14 mouse cellular contexts compared by ENCODE assay signal in genomic region chr9:99145756-99146155, GRCm38 (mm10). TPM values are rescaled to one million over a fixed set of nuclear protein-coding genes. Genes with fewer than 3 reads are reported as not detected.
DNase-seq lines count a peak whose midpoint lies in the region.
"Had no signal": no experiment of that assay in that cellular context is flagged by ENCODE, and none has a peak within 500 bp of the region (broad histone marks: within the 10 kb centered on the region; RNA-seq: fewer than 3 reads in every experiment).

No protein-coding gene starts in this region.

- peak; percentile 10 to 42 for DNase-seq in adrenal gland, postnatal 36 days
- DNase-seq in adrenal gland, adult 8-10 months, result no peak
- peak; percentile 66 to 70 for DNase-seq in lung, adult 18-20 months
- DNase-seq in lung, postnatal 4 days, result no peak
- peak; percentile 59 for DNase-seq in NIH3T3 (ENCODE audit: low read depth)
- peak; percentile 78 for DNase-seq in lung, postnatal 36 days
- DNase-seq in gastrocnemius, postnatal 25 days, result no peak
- DNase-seq in cerebellum, postnatal 25 days, result no peak
- DNase-seq: cerebellum, postnatal 36 days; gastrocnemius, postnatal 36 days; kidney, adult 18-20 months; kidney, postnatal 36 days; left cerebral cortex, postnatal 4 days; thymus, postnatal 4 days had no signal

RNA-seq across cellular contexts. Expression of gene Pik3cb, which starts 5.3 kb away (rescaled TPM):
- 10 to 100 TPM; 16.9 to 18.3 TPM for total RNA-seq in adrenal gland, postnatal 36 days (2021)
- 10 to 100 TPM; 18.7 to 22.3 (median 19.9) TPM for total RNA-seq in adrenal gland, adult 8-10 months (2022)
- 1 to 10 TPM; 3.8 to 5.0 TPM for total RNA-seq in gastrocnemius, postnatal 25 days (2021)

Comparison
In these comparisons a context has a peak if more than half of its experiments do, and no peak if none do; other contexts are left out.
1. DNase-seq: peak in adrenal gland, postnatal 36 days (2 of 2), lung, adult 18-20 months (2 of 2), NIH3T3 (single experiment) and lung, postnatal 36 days (single experiment); none in adrenal gland, adult 8-10 months (single experiment), lung, postnatal 4 days (0 of 2), gastrocnemius, postnatal 25 days (single experiment) and cerebellum, postnatal 25 days (0 of 2).